Mouse (Mus musculus): Measurements from ENCODE around the gene Rps4x.

DNA sequence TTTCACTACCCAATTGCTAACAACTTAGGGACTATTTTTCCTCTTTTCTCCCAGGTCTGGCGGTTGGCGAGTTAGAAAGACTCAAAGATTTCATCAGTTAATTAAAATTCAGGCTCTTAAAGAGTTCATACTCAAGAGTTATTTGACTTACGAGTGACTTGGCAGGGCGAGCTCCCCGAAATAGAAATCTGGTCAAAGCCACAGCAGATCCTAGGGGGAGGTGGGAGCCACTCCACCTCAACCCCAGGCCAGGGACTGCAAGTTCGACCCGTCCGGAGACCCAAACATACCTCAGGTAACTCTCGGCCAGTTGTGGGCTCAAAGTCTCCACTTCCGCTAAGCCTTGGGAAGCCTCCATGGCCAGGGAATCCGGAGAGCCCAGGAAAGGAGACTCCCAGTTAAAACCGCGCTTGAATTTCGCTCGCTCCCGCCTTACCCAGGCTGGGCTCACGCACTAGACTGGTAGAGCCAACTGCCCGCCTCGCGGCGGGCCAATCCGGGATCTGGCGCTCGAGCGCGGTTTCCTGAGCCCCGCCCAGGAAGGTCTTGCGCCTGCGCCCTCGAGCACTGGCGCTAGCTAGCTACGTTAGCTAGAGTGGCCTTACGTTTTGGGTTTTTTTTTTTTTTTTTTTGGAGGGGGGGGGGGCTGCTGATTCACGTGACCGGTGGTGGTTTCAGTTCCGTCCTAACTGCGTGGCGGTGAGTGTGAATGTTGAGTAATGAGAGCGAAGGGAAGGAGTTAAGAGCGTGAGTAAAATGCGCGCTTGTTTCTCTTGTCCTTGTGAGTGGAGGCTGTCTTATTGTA lies 32.4 kb downstream of the Rps4x start, which contains the start of gene Ercc6l:
- no peak for TF ChIP-seq MYC (IDR thresholded peaks at IDR 0.05; ENCODE audit: low read depth, low read length)
- 0 out of 2 replicates have a peak, but pooled peaks have one; percentile 24 for TF ChIP-seq MYB (IDR thresholded peaks at IDR 0.05; ENCODE audit: low read depth, low read length)
- TF ChIP-seq EP300 (IDR thresholded peaks at IDR 0.05; ENCODE audit: low read depth in 1 of 2, low read length in 2 of 2), result peak in 1 of 2 experiments; percentile 19; a peak in 1 of 4 replicates

Measured in MEL (cell line).